Mouse (Mus musculus) frontal cortex, postnatal 36 days (tissue): ENCODE results near the gene Fam189a2.

ENCODE experiments used
- DNase-seq, 2 experiments: peaks; one replicate each; pipeline ENCODE4 v3.0.0; 2022; ENCODE audit warnings: low spot score in 2 of 2

The Fam189a2 gene

DNA sequence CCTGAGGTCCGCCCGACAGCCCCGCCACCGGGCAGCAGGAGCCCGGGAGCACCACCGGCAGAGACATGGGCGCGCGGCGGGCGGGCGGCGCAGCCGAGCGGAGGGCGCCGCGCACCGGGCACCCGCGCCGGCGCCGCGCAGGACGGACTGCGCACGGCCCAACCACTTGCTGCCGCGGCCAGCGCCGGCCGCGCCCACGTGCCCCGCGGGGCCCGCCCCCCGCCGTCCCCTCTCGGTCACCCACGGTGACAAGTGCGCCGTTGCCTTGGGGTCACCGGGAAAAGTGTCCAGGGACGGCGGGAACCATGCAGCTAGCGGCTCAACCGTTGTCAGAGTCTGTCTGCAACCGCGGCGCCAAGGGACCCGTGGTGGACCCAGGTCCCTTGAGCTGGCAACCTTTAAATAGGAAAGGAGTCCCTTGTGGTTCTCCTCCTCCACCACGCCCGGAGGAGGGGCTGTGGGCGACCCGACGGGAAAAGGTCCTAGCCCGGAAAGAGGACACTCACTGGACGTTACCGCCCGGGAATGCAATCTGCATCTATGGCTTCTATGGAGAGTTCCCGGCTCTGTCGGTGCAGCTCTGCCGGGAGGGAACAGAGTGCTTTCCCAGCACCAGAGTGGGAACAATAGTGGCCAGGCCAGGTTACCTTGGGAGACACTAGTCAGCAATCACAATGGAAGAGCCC lies at the start of gene Fam189a2:
Gene Fam189a2 (minus strand): TSS at position 149 of the 686 bp plus-strand sequence.
- DNase-seq: no peak

DNA sequence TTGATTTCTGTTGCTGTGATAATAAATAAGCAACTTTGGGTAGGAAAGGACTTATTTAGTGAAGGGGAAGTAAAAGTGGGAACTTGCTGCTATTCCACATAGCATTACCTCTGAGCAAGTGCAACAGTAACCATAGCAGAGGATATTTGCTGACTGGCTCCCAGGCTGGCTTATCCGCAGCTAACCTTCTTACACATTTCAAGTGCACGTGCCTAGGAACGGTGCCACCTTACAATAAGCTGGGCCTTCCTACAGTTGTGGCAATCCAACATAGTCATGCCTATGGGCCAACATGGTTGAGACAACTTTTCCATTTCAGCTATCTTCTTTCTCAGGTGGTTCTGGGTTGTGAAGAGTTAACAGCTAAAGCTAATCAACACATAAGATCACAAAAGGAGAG lies 46.8 kb upstream of the Fam189a2 start:
- no peak for DNase-seq

GRCm38 (mm10) chr19:24076536-24076935 lies 45.7 kb upstream of the Fam189a2 start:
- no peak for DNase-seq

- no peak for DNase-seq
Measured at GRCm38 (mm10) chr19:24075927-24076326, 45.1 kb upstream of the Fam189a2 start.

DNA sequence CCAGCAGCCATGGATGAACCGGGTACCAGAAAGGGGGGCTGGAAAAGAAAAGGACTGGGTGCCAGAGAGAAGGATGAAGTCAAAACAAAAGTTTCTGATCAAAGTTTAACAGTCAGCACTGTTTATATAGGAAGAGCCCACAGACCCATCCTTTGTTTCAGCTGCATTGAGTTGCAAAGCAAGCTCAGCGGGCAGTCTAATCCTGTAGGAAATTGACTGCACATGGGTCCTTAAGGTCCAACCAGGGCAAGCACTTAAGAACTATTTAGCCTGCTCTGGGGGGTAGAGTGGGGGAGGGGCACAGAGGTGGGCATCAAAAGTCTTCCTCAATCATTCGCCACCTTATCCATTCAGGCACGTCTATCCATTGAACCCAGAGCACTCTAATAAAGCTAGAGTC lies 42.3 kb upstream of the Fam189a2 start:
- DNase-seq: no peak

DNA sequence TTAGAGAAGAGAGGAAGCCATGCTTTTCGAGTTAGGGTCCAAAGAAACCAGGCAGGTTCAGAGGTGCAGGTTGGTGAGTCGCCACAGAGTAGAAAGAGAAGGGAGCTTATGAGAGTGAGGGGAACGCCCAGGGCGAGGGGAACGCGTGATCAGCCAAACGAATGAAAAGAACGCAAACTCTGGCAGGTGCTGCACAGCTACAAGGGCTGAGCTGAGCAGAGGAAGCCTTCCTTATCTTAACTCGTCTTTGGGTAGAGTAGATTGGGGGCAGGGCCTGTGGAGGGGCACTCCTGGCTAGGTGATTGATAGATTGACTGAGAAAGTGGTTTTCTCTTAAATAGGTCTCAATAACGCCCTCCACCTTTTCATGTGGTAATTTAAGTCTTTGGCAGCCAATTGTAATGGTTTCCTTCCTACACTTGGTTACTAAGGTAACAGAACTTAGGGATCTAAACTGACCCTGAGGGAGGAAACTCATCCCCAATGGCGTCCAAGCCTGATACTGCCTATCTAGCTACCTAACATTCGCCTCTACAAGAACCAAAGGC lies 33.6 kb upstream of the Fam189a2 start:
- no peak for DNase-seq

GRCm38 (mm10) chr19:24063585-24063984 lies 32.8 kb upstream of the Fam189a2 start:
- no peak for DNase-seq

DNA sequence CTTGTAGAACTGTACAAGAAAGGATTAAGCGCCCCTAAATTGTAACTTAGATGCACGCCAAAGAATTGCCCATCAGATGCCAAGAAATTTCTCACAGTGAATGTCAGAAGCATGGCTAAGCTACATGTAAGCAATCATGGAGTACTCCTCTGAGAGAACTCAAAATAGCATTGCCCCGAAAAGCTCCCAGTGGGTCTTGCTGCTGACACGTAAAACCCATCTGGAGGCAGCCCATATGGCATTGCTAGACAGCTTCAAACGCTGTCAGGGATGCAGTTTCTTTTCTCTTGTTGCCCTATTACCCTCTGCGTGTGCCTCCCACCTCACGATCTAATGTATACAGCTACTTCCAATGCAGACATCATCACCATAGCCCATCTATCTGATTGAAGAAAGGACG lies 28.0 kb upstream of the Fam189a2 start:
- no peak for DNase-seq

DNA sequence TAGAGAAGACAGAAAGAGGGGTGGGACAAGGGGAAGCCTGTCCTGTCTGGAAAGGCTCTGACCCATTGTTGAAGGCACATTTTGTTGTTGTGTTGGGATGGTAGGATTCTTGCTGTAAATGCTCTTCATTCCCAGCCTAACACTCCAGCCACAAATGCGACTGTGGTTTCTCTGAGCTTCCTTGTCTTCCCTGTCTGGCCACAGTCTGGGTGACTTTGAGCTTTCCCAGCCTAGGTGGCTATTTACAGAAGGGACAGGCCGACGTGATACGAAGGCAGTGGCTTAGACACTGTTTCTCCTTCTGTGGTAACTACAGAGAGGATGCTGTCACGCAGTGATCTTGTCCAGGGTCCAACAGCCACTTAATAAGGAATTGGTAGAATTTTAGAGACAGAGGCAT lies 27.2 kb upstream of the Fam189a2 start:
- DNase-seq: no peak

DNA sequence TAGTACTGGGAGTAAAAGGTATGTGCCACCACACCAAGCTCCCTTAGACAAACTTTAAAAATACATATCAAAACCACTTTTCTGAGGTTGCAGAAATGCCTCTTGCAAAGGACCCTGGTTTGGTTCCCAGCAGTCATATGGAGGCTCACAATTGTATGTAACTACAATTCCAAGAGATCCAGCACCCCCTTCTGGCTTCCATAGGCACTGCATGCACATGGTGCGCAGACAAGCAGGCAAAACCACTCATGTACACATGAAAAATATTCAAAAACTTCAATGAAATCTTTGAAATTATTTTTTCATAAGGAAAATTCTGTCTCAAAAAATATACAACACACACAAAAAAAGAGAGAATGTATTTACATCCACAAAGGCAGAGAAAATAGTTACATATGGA lies 26.1 kb upstream of the Fam189a2 start:
- no peak for DNase-seq

DNA sequence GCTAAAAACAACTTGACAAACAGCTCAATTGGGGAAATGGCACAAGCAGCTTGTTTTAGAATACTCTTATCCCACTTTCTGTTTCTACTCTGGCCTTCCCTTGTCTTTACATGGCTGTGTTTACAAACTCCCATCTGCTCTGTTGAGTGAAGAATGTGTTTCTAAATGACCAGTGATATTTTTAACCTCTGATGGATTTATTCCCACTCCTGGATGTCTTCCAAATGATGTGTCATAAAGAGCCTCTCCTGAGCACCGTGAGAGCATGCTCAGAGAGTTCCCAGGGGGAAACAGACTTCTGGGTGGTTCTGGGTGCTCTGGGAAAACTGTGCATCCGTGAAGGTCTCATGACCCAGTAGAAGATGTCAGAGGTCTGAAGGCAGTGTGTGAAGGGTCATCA lies 24.1 kb upstream of the Fam189a2 start:
- peak in 1 of 2 experiments; percentile 29 for DNase-seq

DNA sequence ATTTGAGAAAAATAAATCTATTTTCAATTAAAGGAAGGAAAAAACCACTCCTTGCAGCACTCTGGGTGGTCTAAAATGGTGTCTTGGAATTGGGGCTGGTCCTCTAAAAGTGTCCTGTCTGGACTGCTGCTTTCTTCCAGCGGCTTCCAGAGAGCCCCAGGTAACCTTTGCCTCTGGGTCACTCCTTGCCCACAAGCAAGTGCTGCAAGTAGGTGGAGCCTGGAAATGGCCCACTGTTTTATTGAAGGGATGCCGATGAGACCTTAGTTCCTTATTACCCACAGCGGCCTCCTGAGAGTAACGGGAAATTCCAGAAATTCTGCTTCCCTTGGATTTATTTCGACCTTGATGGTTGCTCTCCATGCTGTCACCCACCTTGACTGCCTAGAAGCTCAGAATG lies 23.4 kb upstream of the Fam189a2 start:
- DNase-seq: no peak

DNA sequence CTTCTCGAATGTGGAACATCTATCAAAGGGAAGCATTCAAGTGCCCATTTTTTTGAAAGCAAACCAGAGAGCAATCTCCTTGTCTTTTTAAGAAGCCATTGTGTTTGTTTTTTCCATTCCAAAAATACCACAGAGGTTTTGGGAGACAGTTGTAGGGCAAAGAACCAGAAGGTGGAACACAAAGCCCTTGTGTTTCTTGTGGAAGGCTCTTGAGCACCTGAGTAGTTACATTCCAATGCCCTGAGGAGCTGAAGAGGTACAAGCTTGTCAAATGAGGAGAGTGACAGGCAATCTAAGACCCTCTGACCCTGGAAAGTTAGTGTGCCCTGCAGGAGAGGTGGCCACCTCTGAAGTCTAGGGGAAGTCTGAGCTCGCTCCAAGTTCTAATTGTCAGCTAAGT lies 19.7 kb upstream of the Fam189a2 start:
- DNase-seq: no peak

DNA sequence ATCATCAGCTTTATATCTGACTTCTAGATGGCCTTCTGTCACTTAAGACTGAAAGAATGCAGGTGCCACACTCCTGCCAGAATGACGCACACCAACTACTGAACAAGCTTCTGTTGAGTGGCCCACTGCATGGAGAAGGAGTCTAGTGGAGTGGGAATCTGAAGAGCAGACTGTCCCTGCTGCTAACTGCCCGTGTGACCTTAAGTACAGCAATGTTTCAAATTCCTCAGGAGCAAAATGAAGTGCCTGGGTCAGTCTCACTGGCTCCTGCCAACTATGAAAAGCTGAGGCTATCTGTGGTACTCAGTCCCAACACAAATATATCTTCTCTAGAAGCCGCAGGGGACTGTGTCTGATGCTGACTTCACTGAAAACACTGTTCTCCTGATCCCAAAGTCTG lies 18.5 kb upstream of the Fam189a2 start:
- DNase-seq: no peak

- DNase-seq: no peak
Measured at GRCm38 (mm10) chr19:24046395-24046993, 15.7 kb upstream of the Fam189a2 start.

- no peak for DNase-seq
Measured at GRCm38 (mm10) chr19:24042387-24042786, 11.6 kb upstream of the Fam189a2 start.

DNA sequence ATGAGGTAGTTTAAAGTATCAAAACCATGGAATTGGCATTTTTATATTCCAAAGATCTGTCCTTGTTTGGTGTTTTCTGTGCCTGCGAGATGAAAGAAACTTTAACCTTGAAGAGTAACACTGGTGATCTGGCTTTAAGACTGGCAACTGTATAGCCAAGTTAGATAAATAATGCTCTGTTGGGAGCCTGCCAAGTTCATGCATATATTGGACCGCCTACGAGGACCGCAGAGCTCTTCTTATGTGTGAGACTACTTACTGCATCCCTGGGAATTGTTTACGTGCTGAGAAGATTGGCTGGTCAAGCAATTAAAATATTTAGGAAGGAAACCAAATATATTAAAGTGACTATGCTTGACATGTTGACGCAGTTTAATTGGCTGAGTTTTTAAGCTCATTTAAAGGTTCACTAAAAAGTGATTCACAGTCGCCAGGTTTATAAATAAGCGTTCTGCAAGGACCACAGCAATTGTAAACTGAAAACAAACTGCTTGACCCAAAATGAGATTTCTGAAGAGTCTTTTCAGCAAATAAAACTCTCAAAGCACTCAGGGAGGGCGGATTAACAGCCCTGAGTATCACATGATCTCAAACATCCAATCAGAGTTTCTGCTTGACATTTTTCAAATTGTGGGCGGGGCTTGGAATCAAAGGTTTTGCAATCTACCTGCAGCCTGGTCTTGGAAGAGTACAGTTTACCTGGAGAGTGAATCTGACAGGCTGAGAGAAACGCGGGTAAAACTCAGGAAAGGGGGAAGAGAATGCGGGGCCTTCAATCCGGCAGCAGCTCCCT lies 8.4 kb upstream of the Fam189a2 start:
- DNase-seq: no peak

DNA sequence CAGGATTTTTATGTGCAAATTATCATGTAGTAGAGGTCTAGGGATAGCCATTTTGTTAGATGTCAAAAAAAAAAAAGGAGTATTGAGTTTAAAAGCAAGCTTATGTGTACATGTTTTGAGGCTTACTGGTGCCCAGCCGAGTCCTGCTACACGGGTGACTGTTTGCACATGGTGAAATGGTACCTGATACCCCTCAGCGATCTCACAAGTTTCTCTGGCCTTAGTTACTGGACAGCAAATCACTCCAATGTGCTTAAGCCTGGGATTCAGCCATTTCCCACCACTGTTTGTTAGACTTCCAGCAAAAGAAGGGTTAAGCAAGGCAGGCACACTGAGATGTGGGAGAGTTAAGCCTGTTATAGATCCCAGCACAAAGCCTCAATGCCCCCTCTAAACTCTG lies 3.5 kb upstream of the Fam189a2 start:
- DNase-seq: no peak

DNA sequence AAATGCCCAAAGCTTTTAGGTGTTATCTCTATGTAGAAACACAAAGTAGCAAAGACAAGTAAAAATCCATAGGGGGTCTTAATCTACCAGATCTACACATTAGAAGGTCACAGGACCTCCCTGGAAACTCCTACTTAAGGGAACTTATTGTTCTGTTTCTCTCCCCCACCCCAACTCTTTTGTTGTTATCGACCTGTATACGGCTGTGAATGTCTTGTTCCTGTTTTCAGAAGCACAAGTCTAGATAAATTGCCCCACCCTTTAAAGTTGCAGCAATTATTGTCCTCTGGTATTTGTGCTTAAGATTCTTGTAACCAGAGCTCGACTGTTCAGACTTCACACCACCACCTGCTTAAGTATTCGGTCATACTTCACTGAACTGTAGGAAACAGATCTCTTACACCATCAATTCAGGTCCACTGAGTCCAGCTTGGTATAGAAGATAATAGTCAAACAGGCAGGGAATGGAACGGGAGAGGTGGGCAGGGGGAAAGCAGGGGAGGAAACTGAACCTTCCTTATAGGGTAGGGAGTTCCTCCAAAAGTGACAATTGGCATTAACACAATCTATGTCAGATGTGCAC lies 1.9 kb upstream of the Fam189a2 start:
- no peak for DNase-seq

DNA sequence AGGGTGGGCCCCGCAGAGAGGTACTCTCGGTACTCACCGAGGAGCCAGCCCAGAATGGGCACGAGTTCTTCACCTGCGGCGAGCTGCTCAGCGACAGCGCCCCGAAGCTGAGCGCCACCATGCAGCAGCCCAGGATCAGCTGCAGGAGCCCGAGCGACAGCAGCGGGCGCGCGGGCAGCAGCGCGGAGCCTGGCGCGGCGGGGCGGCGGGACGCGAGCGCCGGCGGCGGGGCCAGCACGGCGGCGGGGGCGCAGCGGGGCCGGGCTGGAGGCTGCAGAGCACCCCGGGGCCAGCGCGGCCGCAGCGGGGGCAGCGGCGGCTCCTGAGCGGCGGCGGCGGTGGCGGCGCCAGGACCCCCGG lies 328 bp downstream of the Fam189a2 start:
- peak in 1 of 2 experiments; percentile 50 for DNase-seq

DNA sequence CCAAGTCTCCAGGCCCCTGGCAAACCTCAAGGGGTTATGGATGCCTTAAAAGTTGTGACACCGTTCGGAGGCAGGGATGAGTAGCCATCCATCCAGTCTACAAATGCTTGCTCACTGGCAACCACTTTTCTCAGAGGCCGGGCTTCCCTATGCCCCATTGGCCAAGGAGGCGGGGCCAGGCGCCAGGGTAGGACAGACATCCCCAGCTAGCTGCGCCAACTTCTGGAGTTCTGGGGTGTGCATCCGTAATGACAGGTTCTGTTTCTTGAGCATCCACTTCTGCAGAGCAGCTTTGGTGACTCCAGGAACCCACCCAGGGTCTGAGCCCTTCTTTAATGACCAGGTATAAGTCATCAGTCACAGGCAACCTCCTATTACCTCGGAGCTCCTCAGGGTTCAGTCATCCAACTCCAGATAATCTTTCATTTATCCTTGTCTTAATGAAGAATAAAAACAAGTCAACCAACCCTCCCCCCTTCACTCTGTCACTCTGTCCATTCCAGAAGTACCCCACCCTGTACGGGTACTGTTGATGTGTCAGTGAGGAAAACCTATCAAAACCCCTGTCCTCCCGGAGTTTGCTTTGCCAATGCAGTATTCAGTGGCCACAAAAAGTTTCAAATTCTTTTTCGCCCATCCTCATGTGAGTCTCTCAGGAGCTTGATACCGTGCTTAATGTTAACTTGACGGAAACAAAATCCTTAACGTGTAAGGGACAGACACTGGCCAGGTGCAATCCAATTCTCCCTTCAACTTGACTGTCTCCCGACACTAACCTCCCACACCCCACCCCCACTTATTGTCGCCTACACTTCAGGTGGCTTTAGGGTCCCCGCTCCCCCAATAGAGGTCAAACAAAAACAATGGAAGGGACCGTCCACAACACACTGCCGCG lies 956 bp downstream of the Fam189a2 start:
- no peak for DNase-seq
